Comparison of ENCODE assay signal across 25 mouse cellular contexts in the genomic region with DNA sequence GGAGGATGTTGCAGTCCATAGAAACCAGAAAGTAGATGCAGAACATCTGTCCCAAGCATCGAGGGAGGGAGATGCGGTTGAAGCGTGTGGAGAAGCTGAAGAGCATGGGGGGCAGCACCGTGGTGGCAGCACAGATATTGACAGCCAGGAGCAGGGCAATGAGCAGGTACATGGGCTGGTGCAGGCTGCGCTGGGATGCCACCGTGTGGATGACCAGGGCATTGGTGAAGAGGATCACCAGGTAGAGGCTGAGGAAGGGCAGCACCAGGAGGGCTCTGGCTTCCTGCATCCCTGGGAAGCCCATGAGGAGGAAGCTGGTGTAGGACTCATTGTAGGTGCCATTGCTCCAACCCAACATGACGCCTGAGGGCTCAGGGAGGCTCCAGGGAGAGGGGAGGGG. TPM values are rescaled to one million over a fixed set of nuclear protein-coding genes. Genes with fewer than 3 reads are reported as not detected.
DNase-seq lines count a peak whose midpoint lies in the region; ATAC-seq and TF ChIP-seq lines count a peak whose summit lies in the region.
"Not testable (repeated sequence)": the region's sequence is repeated elsewhere in the genome, so short reads cannot be mapped to it uniquely, and the experiment has no call there.
"Had no signal": no experiment of that assay in that cellular context is flagged by ENCODE, and none has a peak within 500 bp of the region (broad histone marks: within the 10 kb centered on the region; RNA-seq: fewer than 3 reads in every experiment).

No protein-coding gene starts in this region.

- not testable (repeated sequence) for H3K4me3 ChIP-seq in embryonic facial prominence, embryonic 13.5 days; gastrocnemius, adult 2 months; liver, embryonic 12.5 days; midbrain, embryonic 11.5 days (ENCODE audit: low read depth, low read length)

- intact Hi-C loops in gastrocnemius, adult 2 months (cut with DNase I) = not testable (repeated sequence)

- POLR2A ChIA-PET in Patski (lab: Charles Lee) = not testable (repeated sequence)

- peak; percentile 47 for ATAC-seq in Patski
- ATAC-seq in embryonic facial prominence, embryonic 13.5 days (ENCODE audit: insufficient number of reproducible peaks, insufficient read depth, low FRiP score, low TSS enrichment, low read depth) = 0 out of 2 replicates have a peak, but pooled peaks have one; percentile 43
- peak; percentile 37 to 60; a peak in 1 of 4 replicates for ATAC-seq in hematopoietic stem cell, adult 5-6 weeks (replicated peaks in 1 of 2; ENCODE audit: insufficient read depth in 1 of 2, low FRiP score in 2 of 2, low TSS enrichment in 1 of 2, low read depth in 1 of 2, poor library complexity in 2 of 2, severe bottlenecking in 2 of 2)
- ATAC-seq in liver, embryonic 12.5 days = peak; percentile 47; the same call in 1 of the 2 replicates
- 0 out of 2 replicates have a peak, but pooled peaks have one; percentile 11 for ATAC-seq in midbrain, embryonic 11.5 days (ENCODE audit: low FRiP score)

- H3K27ac ChIP-seq in embryonic facial prominence, embryonic 13.5 days; gastrocnemius, adult 2 months; liver, embryonic 12.5 days; midbrain, embryonic 11.5 days (ENCODE audit: low read depth, low read length): not testable (repeated sequence)

- not testable (repeated sequence) for H3K36me3 ChIP-seq in embryonic facial prominence, embryonic 13.5 days; liver, embryonic 12.5 days; midbrain, embryonic 11.5 days (ENCODE audit: control insufficient read depth, insufficient read depth, low read length)

- in situ Hi-C loops in Patski (cut with MboI; ENCODE audit: low pct_unique_long_range_greater_than_20kb) = not testable (repeated sequence)

- H3K4me2 ChIP-seq in embryonic facial prominence, embryonic 13.5 days; liver, embryonic 12.5 days; midbrain, embryonic 11.5 days: not testable (repeated sequence)

- not testable (repeated sequence) for TF ChIP-seq CTCF in Patski (IDR thresholded peaks at IDR 0.05)
- peak; percentile 7; the same call in 1 of the 2 replicates for TF ChIP-seq CTCF in gastrocnemius, adult 2 months (IDR thresholded peaks at IDR 0.05)

- not testable (repeated sequence) for H3K9me3 ChIP-seq in embryonic facial prominence, embryonic 13.5 days; liver, embryonic 12.5 days (replicated peaks); midbrain, embryonic 11.5 days (ENCODE audit: control insufficient read depth, low read length)

- DNase-seq in Patski (ENCODE audit: low read depth, low spot score); gastrocnemius, adult 2 months; midbrain, embryonic 11.5 days (ENCODE audit: low spot score, missing footprints): not testable (repeated sequence)

- H3K27me3 ChIP-seq in Patski; embryonic facial prominence, embryonic 13.5 days; liver, embryonic 12.5 days (replicated peaks); midbrain, embryonic 11.5 days (ENCODE audit: control insufficient read depth, insufficient read depth, low read length): not testable (repeated sequence)

- WGBS in embryonic facial prominence, embryonic 13.5 days = 52% methylated on average over 7 of the region's 7 CpGs
- 36% methylated on average over 7 of the region's 7 CpGs for WGBS in liver, embryonic 12.5 days (ENCODE audit: insufficient replicate concordance)
- WGBS in midbrain, embryonic 11.5 days = 54% methylated on average over 6 of the region's 7 CpGs

- H3K4me1 ChIP-seq in embryonic facial prominence, embryonic 13.5 days; liver, embryonic 12.5 days; midbrain, embryonic 11.5 days (ENCODE audit: control insufficient read depth, insufficient read depth, low read length): not testable (repeated sequence)

- CTCF ChIA-PET in Patski (lab: Charles Lee) = not testable (repeated sequence)

- H3K9ac ChIP-seq in embryonic facial prominence, embryonic 13.5 days; liver, embryonic 12.5 days; midbrain, embryonic 11.5 days (ENCODE audit: low read length): not testable (repeated sequence)

RNA-seq across cellular contexts. Expression of gene Olfr545, which starts 5.0 kb away (rescaled TPM):
- not detected for polyA plus RNA-seq in Patski (2021)
- polyA plus RNA-seq in embryonic facial prominence, embryonic 13.5 days (2015; fragmentation: Nextera tagmentation; extraction: Ambion mirVana) = 0.18 TPM in 1 of 2 replicates, not detected in the other
- not detected for total RNA-seq in gastrocnemius, adult 2 months (2021)
- total RNA-seq in hematopoietic stem cell, adult 5-6 weeks (2017) = not detected in 2 replicates
- polyA plus RNA-seq in liver, embryonic 12.5 days (2016; fragmentation: Nextera tagmentation; extraction: Ambion mirVana) = not detected in 2 replicates
- 0.16 TPM in 1 of 2 replicates, not detected in the other for polyA plus RNA-seq in midbrain, embryonic 11.5 days (2014; fragmentation: Nextera tagmentation; extraction: Ambion mirVana)
- total RNA-seq: adrenal gland, adult 18-20 months; adrenal gland, postnatal 10 days; adrenal gland, postnatal 36 days; ES-E14; gastrocnemius, postnatal 10 days; gastrocnemius, postnatal 36 days; heart, adult 18-20 months; heart, postnatal 10 days; heart, postnatal 36 days; hindbrain, postnatal 0 days had no signal
- polyA plus RNA-seq: embryonic facial prominence, embryonic 14.5 days; forebrain, embryonic 12.5 days; heart, embryonic 12.5 days; hindbrain, embryonic 11.5 days; inflammation-experienced regulatory T-cells, adult 6 months; intestine, embryonic 16.5 days had no signal

RNA-seq across cellular contexts. Expression of gene Olfr544, which starts 6.3 kb away (rescaled TPM):
- polyA plus RNA-seq in Patski (2021) = not detected
- 0.10 and 0.20 TPM in 2 replicates for polyA plus RNA-seq in embryonic facial prominence, embryonic 13.5 days (2015; fragmentation: Nextera tagmentation; extraction: Ambion mirVana)
- not detected for total RNA-seq in gastrocnemius, adult 2 months (2021)
- not detected in 2 replicates for total RNA-seq in hematopoietic stem cell, adult 5-6 weeks (2017)
- 0.04 and 0.19 TPM in 2 replicates for polyA plus RNA-seq in liver, embryonic 12.5 days (2016; fragmentation: Nextera tagmentation; extraction: Ambion mirVana)
- 0.04 and 0.10 TPM in 2 replicates for polyA plus RNA-seq in midbrain, embryonic 11.5 days (2014; fragmentation: Nextera tagmentation; extraction: Ambion mirVana)
- total RNA-seq: adrenal gland, adult 18-20 months; adrenal gland, postnatal 10 days; adrenal gland, postnatal 36 days; ES-E14; gastrocnemius, postnatal 10 days; gastrocnemius, postnatal 36 days; heart, adult 18-20 months; heart, postnatal 10 days; heart, postnatal 36 days; hindbrain, postnatal 0 days had no signal
- polyA plus RNA-seq: inflammation-experienced regulatory T-cells, adult 6 months; intestine, embryonic 16.5 days had no signal

RNA-seq across cellular contexts. Expression of gene Olfr543, which starts 12.9 kb away (rescaled TPM):
- polyA plus RNA-seq in Patski (2021) = not detected
- 0.32 and 0.36 TPM in 2 replicates for polyA plus RNA-seq in embryonic facial prominence, embryonic 13.5 days (2015; fragmentation: Nextera tagmentation; extraction: Ambion mirVana)
- not detected for total RNA-seq in gastrocnemius, adult 2 months (2021)
- total RNA-seq in hematopoietic stem cell, adult 5-6 weeks (2017) = not detected in 2 replicates
- 0.33 and 0.41 TPM in 2 replicates for polyA plus RNA-seq in liver, embryonic 12.5 days (2016; fragmentation: Nextera tagmentation; extraction: Ambion mirVana)
- polyA plus RNA-seq in midbrain, embryonic 11.5 days (2014; fragmentation: Nextera tagmentation; extraction: Ambion mirVana) = 0.25 and 0.33 TPM in 2 replicates
- total RNA-seq: adrenal gland, adult 18-20 months; adrenal gland, postnatal 10 days; adrenal gland, postnatal 36 days; gastrocnemius, postnatal 10 days; gastrocnemius, postnatal 36 days; heart, adult 18-20 months; heart, postnatal 10 days; heart, postnatal 36 days; hindbrain, postnatal 0 days had no signal

RNA-seq across cellular contexts. Expression of gene Olfr547, which starts 40.1 kb away (rescaled TPM):
- polyA plus RNA-seq in Patski (2021) = not detected
- not detected in 2 replicates for polyA plus RNA-seq in embryonic facial prominence, embryonic 13.5 days (2015; fragmentation: Nextera tagmentation; extraction: Ambion mirVana)
- total RNA-seq in gastrocnemius, adult 2 months (2021) = not detected
- not detected in 2 replicates for total RNA-seq in hematopoietic stem cell, adult 5-6 weeks (2017)
- polyA plus RNA-seq in liver, embryonic 12.5 days (2016; fragmentation: Nextera tagmentation; extraction: Ambion mirVana) = not detected in 2 replicates
- not detected in 2 replicates for polyA plus RNA-seq in midbrain, embryonic 11.5 days (2014; fragmentation: Nextera tagmentation; extraction: Ambion mirVana)
- total RNA-seq: adrenal gland, adult 18-20 months; adrenal gland, postnatal 10 days; adrenal gland, postnatal 36 days; ES-E14; gastrocnemius, postnatal 10 days; gastrocnemius, postnatal 36 days; heart, adult 18-20 months; heart, postnatal 10 days; heart, postnatal 36 days; hindbrain, postnatal 0 days had no signal
- polyA plus RNA-seq: embryonic facial prominence, embryonic 14.5 days; forebrain, embryonic 12.5 days; forebrain, embryonic 15.5 days; heart, embryonic 12.5 days; heart, embryonic 15.5 days; hindbrain, embryonic 11.5 days; hindbrain, embryonic 14.5 days; hindbrain, postnatal 0 days; inflammation-experienced regulatory T-cells, adult 6 months; intestine, embryonic 16.5 days had no signal

RNA-seq across cellular contexts. Expression of gene Olfr548-ps1, which starts 46.3 kb away (rescaled TPM):
- polyA plus RNA-seq in Patski (2021) = not detected
- polyA plus RNA-seq in embryonic facial prominence, embryonic 13.5 days (2015; fragmentation: Nextera tagmentation; extraction: Ambion mirVana) = not detected in 2 replicates
- total RNA-seq in gastrocnemius, adult 2 months (2021) = not detected
- total RNA-seq in hematopoietic stem cell, adult 5-6 weeks (2017) = not detected in 2 replicates
- polyA plus RNA-seq in liver, embryonic 12.5 days (2016; fragmentation: Nextera tagmentation; extraction: Ambion mirVana) = not detected in 2 replicates
- not detected in 2 replicates for polyA plus RNA-seq in midbrain, embryonic 11.5 days (2014; fragmentation: Nextera tagmentation; extraction: Ambion mirVana)
- total RNA-seq: adrenal gland, adult 18-20 months; adrenal gland, postnatal 10 days; adrenal gland, postnatal 36 days; ES-E14; gastrocnemius, postnatal 10 days; gastrocnemius, postnatal 36 days; heart, adult 18-20 months; heart, postnatal 10 days; heart, postnatal 36 days; hindbrain, postnatal 0 days had no signal
- polyA plus RNA-seq: embryonic facial prominence, embryonic 14.5 days; forebrain, embryonic 12.5 days; forebrain, embryonic 15.5 days; heart, embryonic 12.5 days; heart, embryonic 15.5 days; hindbrain, embryonic 11.5 days; hindbrain, embryonic 14.5 days; hindbrain, postnatal 0 days; inflammation-experienced regulatory T-cells, adult 6 months; intestine, embryonic 16.5 days had no signal
